12 mouse cellular contexts compared by ENCODE assay signal in genomic region chr12:106245178-106245840, GRCm38 (mm10).
"Had no signal": no experiment of that assay in that cellular context is flagged by ENCODE, and none has a peak within 500 bp of the region (broad histone marks: within the 10 kb centered on the region; RNA-seq: fewer than 3 reads in every experiment).

No protein-coding gene starts in this region.

- ATAC-seq: liver, postnatal 0 days had no signal

- H3K27me3 ChIP-seq: liver, embryonic 13.5 days; lung, embryonic 15.5 days had no signal

- H3K4me1 ChIP-seq: liver, embryonic 13.5 days; lung, embryonic 15.5 days had no signal

- H3K9ac ChIP-seq: limb, embryonic 12.5 days; liver, embryonic 13.5 days; liver, postnatal 0 days; lung, embryonic 15.5 days had no signal

- DNase-seq: kidney, adult 18-20 months; kidney, postnatal 10 days; kidney, postnatal 4 days; liver; liver, embryonic 13.5 days; liver, postnatal 0 days; lung, postnatal 36 days; thymus, postnatal 4 days had no signal

- H3K9me3 ChIP-seq: limb, embryonic 12.5 days; liver, embryonic 13.5 days; lung, embryonic 15.5 days had no signal

- H3K4me3 ChIP-seq: layer of hippocampus, adult 2 months; limb, embryonic 12.5 days; liver, embryonic 13.5 days; lung, embryonic 15.5 days had no signal

- H3K27ac ChIP-seq: layer of hippocampus, adult 2 months; limb, embryonic 12.5 days; liver, embryonic 13.5 days; lung, embryonic 15.5 days; stomach, postnatal 0 days had no signal

- H3K4me2 ChIP-seq: limb, embryonic 12.5 days; liver, embryonic 13.5 days; lung, embryonic 15.5 days had no signal

- H3K36me3 ChIP-seq: limb, embryonic 12.5 days; liver, embryonic 13.5 days; lung, embryonic 15.5 days had no signal
